Mouse (Mus musculus): ENCODE measurements at regions not wholly inside any gene's neighbourhood (a gene's known extent, or its start where the extent isn't known, plus 50 kb on each side); places are given as distances from the start of the nearest gene placed in this dataset.

GRCm38 (mm10) chr13:80611937-80612336, 271.2 kb upstream of the Arrdc3 start:
- no peak for DNase-seq

DNA sequence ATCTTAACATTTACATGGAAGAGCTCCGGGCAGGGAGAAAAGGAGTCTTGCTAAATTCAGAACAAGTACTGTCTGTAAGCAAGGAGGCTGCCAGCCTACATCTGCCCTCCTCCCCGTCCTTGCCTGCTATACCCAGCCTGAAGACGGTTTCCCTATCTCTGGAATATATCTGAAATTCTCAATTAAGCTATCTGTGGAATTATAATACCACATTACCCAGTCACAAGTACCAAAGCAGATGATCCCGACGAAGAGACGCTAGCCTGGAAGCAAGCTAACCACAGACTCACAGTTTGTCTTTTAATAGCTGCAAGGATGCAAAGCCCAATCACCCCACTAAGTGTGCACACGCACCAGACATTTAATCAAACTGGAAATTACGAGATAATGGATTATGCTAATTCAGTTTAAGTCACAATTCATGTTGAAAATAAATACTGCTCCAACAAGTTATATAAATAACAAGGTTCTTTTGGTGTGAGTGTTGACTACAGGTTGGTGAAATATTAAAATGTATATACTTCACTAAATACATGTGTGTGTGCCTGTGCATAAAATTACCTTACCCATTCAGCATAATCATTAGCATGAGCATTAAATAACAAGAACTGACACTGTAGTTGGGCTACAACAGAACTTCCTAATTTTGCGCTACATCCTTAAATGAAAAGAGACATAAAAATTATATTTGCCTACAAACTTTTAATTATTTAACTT, 269.9 kb upstream of the Arrdc3 start:
- no peak for DNase-seq

DNA sequence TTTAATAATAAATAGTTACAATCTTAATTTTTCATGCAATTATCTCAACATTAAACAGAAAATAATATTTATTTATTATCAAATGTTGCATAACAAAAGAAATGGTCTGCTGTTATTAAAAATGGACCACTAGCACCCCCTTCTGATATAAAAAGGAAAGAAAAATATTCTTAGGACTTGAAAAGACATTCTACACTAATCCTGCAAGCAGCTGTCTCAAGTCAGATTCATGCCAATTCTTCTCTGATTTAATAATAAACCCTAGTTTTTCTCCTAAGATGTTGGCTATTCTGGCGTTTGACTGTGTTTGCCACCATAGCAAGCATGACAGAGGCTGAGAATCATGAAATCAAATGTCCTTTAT, 269.3 kb upstream of the Arrdc3 start:
- no peak for DNase-seq

GRCm38 (mm10) chr13:80614971-80615370, 268.2 kb upstream of the Arrdc3 start:
- no peak for DNase-seq

DNA sequence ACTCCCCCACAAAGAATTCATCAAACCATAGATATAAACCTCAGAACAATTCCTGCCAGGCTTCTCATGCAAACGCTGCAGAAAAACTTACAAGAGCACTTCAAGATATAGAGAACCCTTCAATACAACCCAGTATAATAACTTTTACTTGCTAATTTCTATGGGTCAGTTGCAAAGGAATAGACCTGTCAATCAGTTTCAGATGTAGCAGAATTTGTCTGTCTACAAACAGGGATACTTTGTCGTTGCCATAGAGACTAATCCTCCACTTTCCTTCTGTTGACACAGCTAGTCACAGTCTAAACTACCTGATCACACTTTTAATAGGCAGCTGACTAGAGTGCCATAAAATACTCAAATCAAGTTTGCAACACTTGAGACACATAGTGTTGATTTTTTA, 260.2 kb upstream of the Arrdc3 start:
- DNase-seq: no peak

DNA sequence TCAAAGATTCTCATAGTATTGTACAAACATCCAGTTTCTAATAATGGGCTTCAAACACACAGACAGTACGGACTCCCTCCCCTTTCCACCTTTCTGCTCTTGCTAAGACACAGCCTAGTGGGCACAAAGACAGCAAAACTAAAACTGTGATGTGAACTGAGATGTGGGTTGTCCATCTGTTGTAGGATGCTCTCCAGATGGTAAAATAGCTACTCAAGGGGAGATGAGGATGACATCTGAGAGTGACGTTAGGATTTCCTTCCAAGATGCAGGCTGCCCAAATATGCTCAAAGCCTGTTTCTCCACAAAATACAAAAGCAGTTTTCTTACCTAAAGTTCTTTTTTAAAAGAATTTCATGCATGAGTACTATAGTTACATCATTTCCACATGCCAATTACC, 241.8 kb upstream of the Arrdc3 start:
- DNase-seq: no peak

GRCm38 (mm10) chr13:80647578-80647977, 235.6 kb upstream of the Arrdc3 start:
- DNase-seq: no peak

GRCm38 (mm10) chr13:80652967-80653539, 230.1 kb upstream of the Arrdc3 start:
- DNase-seq: no peak

- no peak for DNase-seq
These were observed 216.9 kb upstream of the Arrdc3 start for GRCm38 (mm10) chr13:80666186-80666713.

DNA sequence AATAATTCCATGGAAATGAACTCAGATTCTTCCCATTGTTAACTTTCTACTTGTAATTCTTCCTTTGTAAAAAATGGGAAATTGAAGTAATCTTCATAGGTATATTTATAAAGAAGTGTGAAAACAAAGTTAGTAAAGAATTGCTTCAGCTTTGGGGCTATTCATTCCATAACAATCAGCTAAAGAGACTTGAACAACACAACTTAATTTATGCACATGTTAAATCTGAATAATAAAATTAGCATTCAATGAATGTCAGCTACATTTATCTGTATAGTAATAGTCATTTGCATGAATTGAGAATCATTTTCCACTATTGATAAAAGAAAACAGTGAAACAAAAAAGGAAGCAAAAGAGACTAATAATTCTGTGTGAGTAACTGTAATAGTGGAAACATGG, 193.3 kb upstream of the Arrdc3 start:
- DNase-seq: no peak

DNA sequence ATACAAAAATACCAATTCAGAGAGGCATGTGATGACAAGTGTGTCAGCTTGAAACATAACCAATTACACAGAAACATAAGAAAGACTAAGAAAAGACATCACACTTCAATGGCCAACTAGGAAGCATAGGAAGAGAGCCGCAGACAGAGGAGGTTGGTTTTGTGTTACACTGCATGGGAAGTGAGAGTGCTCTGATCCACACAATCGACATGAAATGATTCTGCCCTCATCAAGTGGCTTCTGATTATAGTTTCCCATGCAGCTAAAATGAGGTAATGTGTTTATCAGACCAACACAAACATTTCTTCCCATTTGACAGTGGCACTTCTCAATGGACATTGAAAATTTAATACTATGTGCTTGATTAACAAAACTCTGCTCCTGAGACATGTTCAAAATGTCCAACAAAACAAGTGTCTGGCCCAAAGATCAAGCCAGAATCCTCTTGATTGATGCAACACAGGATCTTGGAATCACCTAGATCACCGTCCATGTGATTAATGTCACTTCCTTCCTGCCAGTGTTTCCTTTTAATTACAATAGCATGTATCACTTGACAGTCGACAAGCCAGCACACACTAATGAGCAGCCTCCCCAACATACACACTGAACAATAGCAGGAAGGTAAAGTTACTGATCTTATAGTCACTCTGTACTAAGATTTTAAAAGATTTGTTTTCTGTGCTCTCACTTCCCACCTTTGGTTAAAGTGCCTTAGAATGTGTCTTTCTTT, 192.4 kb upstream of the Arrdc3 start:
- no peak for DNase-seq

- no peak for DNase-seq
These were observed 187.5 kb upstream of the Arrdc3 start for GRCm38 (mm10) chr13:80695549-80696150.

GRCm38 (mm10) chr13:80709531-80710306, 173.5 kb upstream of the Arrdc3 start:
- peak in 1 of 2 experiments; percentile 3 for DNase-seq

DNA sequence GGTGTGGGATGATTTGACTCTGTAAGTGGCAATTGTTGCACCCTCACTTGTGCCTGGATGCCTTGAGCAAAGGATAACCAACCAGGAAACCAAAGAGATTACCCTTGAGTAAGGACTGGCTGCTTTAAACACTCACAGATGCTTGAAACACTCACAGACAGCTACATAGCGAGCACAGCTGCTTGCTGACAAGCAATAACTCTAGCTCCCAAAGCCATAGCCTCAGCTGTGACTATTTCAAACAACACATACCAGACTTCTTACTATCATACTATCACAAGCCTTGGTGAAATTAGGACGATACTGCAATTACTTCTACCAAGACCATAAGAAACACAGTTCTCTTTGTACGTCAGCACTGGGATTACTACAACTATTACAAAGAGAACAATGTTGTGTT, 163.9 kb upstream of the Arrdc3 start:
- no peak for DNase-seq

GRCm38 (mm10) chr13:80723215-80724006, 159.8 kb upstream of the Arrdc3 start:
- no peak for DNase-seq

DNA sequence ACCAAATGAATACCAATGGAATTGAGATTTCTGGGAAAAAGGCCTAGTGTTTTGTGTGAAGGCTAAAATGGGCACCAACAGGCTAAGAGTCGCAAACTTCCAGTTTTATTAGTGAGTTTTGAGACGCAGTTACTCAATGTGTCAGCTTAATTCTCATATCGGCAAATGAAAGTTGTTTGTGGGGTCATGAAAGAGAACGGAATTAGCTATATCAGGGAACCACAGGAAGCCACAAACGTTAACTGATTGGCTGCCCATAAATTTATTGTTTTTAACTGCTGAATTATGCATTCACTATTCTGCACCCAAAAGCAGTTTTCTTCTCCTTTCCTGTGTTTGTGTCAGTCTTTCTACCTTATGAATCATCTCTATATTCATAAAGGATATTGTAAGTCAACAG, 154.0 kb upstream of the Arrdc3 start:
- DNase-seq: no peak

- DNase-seq: no peak
These were observed 137.2 kb upstream of the Arrdc3 start for GRCm38 (mm10) chr13:80745991-80746390.

DNA sequence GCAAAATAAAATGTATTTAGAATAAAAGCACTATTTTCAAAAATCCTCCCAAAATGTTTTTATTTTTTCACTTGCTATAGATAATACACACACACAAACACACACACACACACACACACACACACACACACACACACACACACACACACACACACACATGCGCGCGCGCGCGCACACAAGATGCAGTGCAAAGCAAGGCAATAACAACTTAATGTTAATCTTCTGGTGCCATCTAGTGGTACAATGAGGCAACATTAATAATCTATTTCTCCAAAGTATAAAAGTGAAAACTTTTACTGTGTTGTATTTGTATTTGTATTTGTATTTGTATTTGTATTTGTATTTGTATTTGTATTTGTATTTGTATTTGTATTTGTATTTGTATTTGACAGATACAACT, 136.2 kb upstream of the Arrdc3 start:
- DNase-seq: peak in 1 of 2 experiments; percentile 16

Measured in adrenal gland, postnatal 36 days (tissue).